In the genomic region with DNA sequence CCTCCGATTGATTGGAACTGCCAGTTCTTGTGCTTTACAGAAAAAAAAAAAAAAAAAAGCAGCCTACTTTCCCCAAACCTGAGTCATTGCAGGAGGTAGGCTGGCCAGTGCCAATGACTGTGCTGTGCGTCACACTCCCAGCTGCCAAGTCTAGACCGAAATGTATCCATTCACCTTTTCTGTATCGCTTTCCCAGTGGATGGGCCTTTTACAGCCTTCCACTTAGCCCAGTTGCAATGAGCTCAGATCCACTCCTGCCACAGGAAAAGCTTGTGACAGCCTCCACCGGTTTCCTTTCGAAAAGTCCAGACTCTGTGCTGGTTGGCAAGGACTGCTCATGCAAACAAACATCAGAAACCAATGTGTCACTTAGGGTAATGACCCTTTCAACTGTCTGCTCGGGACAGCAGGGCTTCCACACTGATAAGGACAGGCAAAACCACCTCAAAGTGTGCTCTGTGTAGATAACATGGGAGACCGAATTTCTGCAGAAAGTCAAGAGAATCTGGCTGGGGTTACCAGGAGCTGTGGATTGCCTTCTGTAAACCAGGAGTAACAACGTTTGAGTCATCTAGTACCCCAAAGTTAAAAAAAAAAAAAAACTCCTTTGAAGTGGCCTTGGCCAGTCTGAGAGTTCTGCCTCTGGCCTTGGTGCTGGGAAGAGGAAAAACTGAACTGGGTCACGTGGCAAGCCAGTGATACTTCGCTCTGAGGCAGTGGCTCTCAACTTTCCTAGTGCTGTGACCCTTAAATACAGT, we compare ENCODE assay signal across 9 mouse cellular contexts. TPM values are rescaled to one million over a fixed set of nuclear protein-coding genes. Genes with fewer than 3 reads are reported as not detected.
DNase-seq lines count a peak whose midpoint lies in the region; ATAC-seq lines count a peak whose summit lies in the region.
"Had no signal": no experiment of that assay in that cellular context is flagged by ENCODE, and none has a peak within 500 bp of the region (broad histone marks: within the 10 kb centered on the region; RNA-seq: fewer than 3 reads in every experiment).

No protein-coding gene starts in this region.

- ATAC-seq in megakaryocyte progenitor cell, adult 5-6 weeks (replicated peaks; ENCODE audit: poor library complexity) = peak; percentile 84

- DNase-seq in layer of hippocampus, adult 18-20 months (ENCODE audit: low spot score in 2 of 2) = peak; percentile 43 to 53
- no peak for DNase-seq in layer of hippocampus, postnatal 36 days
- peak; percentile 97 for DNase-seq in MEL-GATA-1-ER (ENCODE audit: extremely low read depth, low read depth)
- DNase-seq in c-Kit-positive CD71-positive TER-119-positive erythroid progenitor cells, embryonic 14.5 days (ENCODE audit: low spot score) = peak; percentile 89
- DNase-seq in urinary bladder, adult 18-20 months (ENCODE audit: low spot score in 2 of 2) = no peak
- no peak for DNase-seq in retina, embryonic 14.5 days (ENCODE audit: low spot score)
- no peak for DNase-seq in kidney, postnatal 4 days
- DNase-seq: gastrocnemius, postnatal 36 days had no signal

RNA-seq across cellular contexts. Expression of a gene that starts 12.0 kb away (rescaled TPM):
- total RNA-seq in layer of hippocampus, adult 18-20 months (2021) = 10 to 100 TPM; 17.4 to 20.2 TPM
- 10 to 100 TPM; 19.6 to 19.9 TPM for total RNA-seq in layer of hippocampus, postnatal 36 days (2021)
- total RNA-seq in megakaryocyte progenitor cell, adult 5-6 weeks (2015) = 6.4 and 7.9 TPM in 2 replicates
- 4.0 and 5.7 TPM in 2 replicates for total RNA-seq in megakaryocyte progenitor cell, adult 5-6 weeks (2017)
- total RNA-seq: gastrocnemius, postnatal 36 days had no signal

RNA-seq across cellular contexts. Expression of a gene that starts 26.8 kb away (rescaled TPM):
- 10 to 100 TPM; 37.0 to 38.3 TPM for total RNA-seq in layer of hippocampus, adult 18-20 months (2021)
- 10 to 100 TPM; 36.6 to 41.2 TPM for total RNA-seq in layer of hippocampus, postnatal 36 days (2021)
- total RNA-seq in megakaryocyte progenitor cell, adult 5-6 weeks (2015) = 36.9 and 37.6 TPM in 2 replicates
- 29.7 and 34.0 TPM in 2 replicates for total RNA-seq in megakaryocyte progenitor cell, adult 5-6 weeks (2017)

RNA-seq across cellular contexts. Expression of a gene that starts 28.5 kb away (rescaled TPM):
- total RNA-seq in layer of hippocampus, adult 18-20 months (2021) = 10 to 100 TPM; 32.2 to 33.8 TPM
- 10 to 100 TPM; 26.6 to 32.4 TPM for total RNA-seq in layer of hippocampus, postnatal 36 days (2021)
- total RNA-seq in megakaryocyte progenitor cell, adult 5-6 weeks (2015) = 196 and 217 TPM in 2 replicates
- 196 and 233 TPM in 2 replicates for total RNA-seq in megakaryocyte progenitor cell, adult 5-6 weeks (2017)

Comparison
In these comparisons a context has a peak if more than half of its experiments do, and no peak if none do; other contexts are left out.
1. DNase-seq: peak in layer of hippocampus, adult 18-20 months (2 of 2), MEL-GATA-1-ER (single experiment) and c-Kit-positive CD71-positive TER-119-positive erythroid progenitor cells, embryonic 14.5 days (single experiment); none in layer of hippocampus, postnatal 36 days (0 of 2), urinary bladder, adult 18-20 months (0 of 2), retina, embryonic 14.5 days (single experiment) and kidney, postnatal 4 days (0 of 2).
2. RNA of a gene that starts 28.5 kb away (total RNA-seq): 196 to 233 TPM in megakaryocyte progenitor cell, adult 5-6 weeks; 32.2 to 33.8 TPM in layer of hippocampus, adult 18-20 months and 26.6 to 32.4 TPM in layer of hippocampus, postnatal 36 days; every median in the first group is over 4 times any median in the second.